Mouse (Mus musculus) MEL (cell line): ENCODE data around the gene Pmf1. TPM values are rescaled to one million over a fixed set of nuclear protein-coding genes. Genes with fewer than 3 reads are reported as not detected.

ENCODE experiments used
- DNase-seq: peaks from one replicate; pipeline ENCODE4 v3.0.0; 2011; ENCODE audit warnings: low read depth, low spot score
- H3K27ac ChIP-seq: 2 replicates; pipeline ENCODE4 v1.5.1; 2012; ENCODE audit warnings: low read depth, mild to moderate bottlenecking, control low read depth, low read length, moderate library complexity; ENCODE audit not compliant: control insufficient read depth
- H3K27me3 ChIP-seq, 2 experiments: fragments of 150-350 bp in 1 of 2; sonication (generic) in 1 of 2; 2 replicates each; pipeline ENCODE4 v1.6.1; 2012; ENCODE audit warnings: low read length in 2 of 2, mild to moderate bottlenecking in 2 of 2, improper control_type of control experiment in 1 of 2, moderate library complexity in 1 of 2; ENCODE audit not compliant: insufficient read depth in 2 of 2, control insufficient read depth in 1 of 2
- H3K36me3 ChIP-seq, 2 experiments: 2 replicates each; pipeline ENCODE4 v1.6.1; 2012 to 2014; ENCODE audit warnings: low read length in 2 of 2, improper control_type of control experiment in 1 of 2, inconsistent platforms in 1 of 2, mild to moderate bottlenecking in 1 of 2; ENCODE audit not compliant: insufficient read depth in 2 of 2, control insufficient read depth in 1 of 2
- H3K4me1 ChIP-seq, 2 experiments: fragments of 150-350 bp in 1 of 2; sonication (generic) in 1 of 2; 2 replicates each; pipeline ENCODE4 v1.6.1; 2012; ENCODE audit warnings: low read length in 2 of 2, improper control_type of control experiment in 1 of 2, mild to moderate bottlenecking in 1 of 2; ENCODE audit not compliant: insufficient read depth in 2 of 2, control insufficient read depth in 1 of 2
- H3K4me3 ChIP-seq, 2 experiments: fragments of 150-350 bp in 1 of 2; sonication (generic) in 1 of 2; 2 replicates each; pipeline ENCODE4 v1.5.1; 2012; ENCODE audit warnings: low read depth in 2 of 2, low read length in 2 of 2, mild to moderate bottlenecking in 2 of 2, moderate library complexity in 2 of 2, control low read depth in 1 of 2, improper control_type of control experiment in 1 of 2; ENCODE audit not compliant: control insufficient read depth in 1 of 2, insufficient read depth in 1 of 2
- H3K79me2 ChIP-seq: 2 replicates; pipeline ENCODE4 v1.6.1; 2012; ENCODE audit warnings: mild to moderate bottlenecking, low read length, moderate library complexity; ENCODE audit not compliant: control insufficient read depth, poor library complexity, insufficient read depth
- H3K9ac ChIP-seq: 2 replicates; pipeline ENCODE4 v1.6.1; 2012; ENCODE audit warnings: low read depth, mild to moderate bottlenecking, control low read depth, low read length, moderate library complexity; ENCODE audit not compliant: control insufficient read depth, poor library complexity, severe bottlenecking
- H3K9me3 ChIP-seq: fragments of 150-350 bp; sonication (generic); replicated peaks from 2 replicates; pipeline ENCODE4 v1.6.1; 2012; ENCODE audit warnings: mild to moderate bottlenecking, low read length, improper control_type of control experiment, moderate library complexity; ENCODE audit not compliant: insufficient read depth
- CHD1 ChIP-seq: IDR thresholded peaks from 2 replicates; pipeline ENCODE4 v1.6.1; 2012; ENCODE audit warnings: low read depth, mild to moderate bottlenecking, inconsistent platforms, low read length, improper control_type of control experiment
- CHD2 ChIP-seq: IDR thresholded peaks from 2 replicates; pipeline ENCODE4 v1.6.1; 2011; ENCODE audit warnings: low read length, improper control_type of control experiment
- EP300 ChIP-seq, 2 experiments: IDR thresholded peaks; 2 replicates each; pipeline ENCODE4 v1.6.1; 2011; ENCODE audit warnings: improper control_type of control experiment in 2 of 2, low read length in 2 of 2, low read depth in 1 of 2, mild to moderate bottlenecking in 1 of 2
- ETS1 ChIP-seq: IDR thresholded peaks from 2 replicates; pipeline ENCODE4 v1.6.1; 2012; ENCODE audit warnings: low read depth, mild to moderate bottlenecking, inconsistent platforms, low read length, improper control_type of control experiment, moderate library complexity
- GATA1 ChIP-seq: IDR thresholded peaks from 2 replicates; pipeline ENCODE4 v1.6.1; 2011; ENCODE audit warnings: low read depth, low read length, improper control_type of control experiment
- HCFC1 ChIP-seq: IDR thresholded peaks from 2 replicates; pipeline ENCODE4 v1.6.1; 2012; ENCODE audit warnings: low read depth, mild to moderate bottlenecking, inconsistent platforms, low read length, improper control_type of control experiment, moderate library complexity
- MAFK ChIP-seq: IDR thresholded peaks from 2 replicates; pipeline ENCODE4 v1.6.1; 2011; ENCODE audit warnings: low read depth, mild to moderate bottlenecking, low read length, improper control_type of control experiment, borderline replicate concordance
- MXI1 ChIP-seq: IDR thresholded peaks from 2 replicates; pipeline ENCODE4 v1.6.1; 2011; ENCODE audit warnings: mild to moderate bottlenecking, low read depth, low read length, improper control_type of control experiment
- MYB ChIP-seq: IDR thresholded peaks from 2 replicates; pipeline ENCODE4 v1.6.1; 2011; ENCODE audit warnings: mild to moderate bottlenecking, low read depth, low read length, improper control_type of control experiment
- NRF1 ChIP-seq: IDR thresholded peaks from 2 replicates; pipeline ENCODE4 v1.6.1; 2014; ENCODE audit warnings: low read depth, mild to moderate bottlenecking, inconsistent platforms, low read length, improper control_type of control experiment, moderate library complexity; ENCODE audit not compliant: poor library complexity, insufficient read depth, severe bottlenecking
- POLR2A ChIP-seq, 2 experiments: IDR thresholded peaks; 2 replicates each; pipeline ENCODE4 v1.6.1; 2011 to 2012; ENCODE audit warnings: low read length in 2 of 2, mild to moderate bottlenecking in 2 of 2, control low read depth in 1 of 2, improper control_type of control experiment in 1 of 2, low read depth in 1 of 2, moderate library complexity in 1 of 2; ENCODE audit not compliant: control insufficient read depth in 1 of 2, insufficient read depth in 1 of 2, poor library complexity in 1 of 2
- RCOR1 ChIP-seq: IDR thresholded peaks from 2 replicates; pipeline ENCODE4 v1.6.1; 2012; ENCODE audit warnings: low read depth, mild to moderate bottlenecking, inconsistent platforms, low read length, improper control_type of control experiment
- SMC3 ChIP-seq: IDR thresholded peaks from 2 replicates; pipeline ENCODE4 v1.6.1; 2011; ENCODE audit warnings: low read depth, low read length, improper control_type of control experiment
- TBP ChIP-seq: IDR thresholded peaks from 2 replicates; pipeline ENCODE4 v1.8.0; 2011; ENCODE audit warnings: low read depth, low read length, improper control_type of control experiment
- TCF12 ChIP-seq: IDR thresholded peaks from 2 replicates; pipeline ENCODE4 v1.6.1; 2014; ENCODE audit warnings: low read depth, mild to moderate bottlenecking, inconsistent platforms, low read length, improper control_type of control experiment, moderate library complexity
- USF2 ChIP-seq, 2 experiments: IDR thresholded peaks; 2 replicates each; pipeline ENCODE4 v1.6.1; 2011 to 2012; ENCODE audit warnings: improper control_type of control experiment in 2 of 2, low read length in 2 of 2, borderline replicate concordance in 1 of 2, inconsistent platforms in 1 of 2, low read depth in 1 of 2, mild to moderate bottlenecking in 1 of 2; ENCODE audit not compliant: insufficient read depth in 1 of 2
- ZNF384 ChIP-seq: IDR thresholded peaks from 2 replicates; pipeline ENCODE4 v1.6.1; 2012; ENCODE audit warnings: low read depth, mild to moderate bottlenecking, inconsistent platforms, low read length, improper control_type of control experiment
- polyA plus RNA-seq, 2 experiments: library from polyadenylated mRNA; stranded (reverse) in 1 of 2; unstranded in 1 of 2; fragments of >175 nt in 1 of 2; fragments of >200 nt in 1 of 2; gene quantifications; 2 replicates each; pipeline versions ENCODE4 v1.2.1 to v1.2.4; 2012; ENCODE audit warnings: low replicate concordance in 2 of 2, low read depth in 1 of 2; ENCODE audit not compliant: insufficient read length in 2 of 2, insufficient read depth in 1 of 2, missing spikeins in 1 of 2
- total RNA-seq: library from RNA; depleted of rRNA; stranded (reverse); fragments of 300-350 nt; gene quantifications from 2 replicates; pipeline ENCODE4 v1.2.3, GENCODE M21; 2012

The Pmf1 gene
- total and polyA plus RNA-seq, 3 experiments: 144 to 357 TPM; not detected in 1

DNA sequence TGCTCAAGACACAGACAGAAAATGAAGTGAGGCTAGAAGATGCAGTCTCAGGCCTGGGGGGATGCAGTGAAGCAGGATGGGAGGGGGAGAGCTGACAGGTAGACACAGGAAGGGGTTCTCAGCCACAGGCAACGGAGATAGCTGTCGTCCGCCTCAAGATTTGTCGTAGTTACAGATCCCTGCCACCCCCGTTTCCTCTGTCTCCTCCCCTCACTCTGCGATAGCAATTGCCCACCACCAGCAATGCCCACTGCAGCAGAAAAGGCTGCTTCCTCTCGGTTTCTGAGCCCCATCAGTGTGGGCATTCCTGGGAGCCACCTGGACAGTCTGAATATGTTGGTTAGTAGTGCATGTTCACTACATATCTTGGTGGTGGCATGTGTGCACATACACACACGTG lies 43.2 kb upstream of the Pmf1 start:
- H3K27ac ChIP-seq: peak overlapping the region; percentile 67; the same call in 1 of the 2 replicates
- no peaks in the 10 kb centered on the region for H3K9me3 ChIP-seq
- H3K27me3 ChIP-seq: no peaks in the 10 kb centered on the region
- H3K4me3 ChIP-seq: no peak overlapping the region
- no peak overlapping the region for H3K9ac ChIP-seq
- H3K36me3 ChIP-seq: peaks cover 0 to 34% of the 10 kb centered on the region in 2 experiments; a peak in 2 of 4 replicates
- no peaks in the 10 kb centered on the region for H3K79me2 ChIP-seq
- TF ChIP-seq MYB (no peak), TCF12 (no peak), ETS1 (no peak), USF2 (IDR thresholded peaks at IDR 0.05; ENCODE audit: borderline replicate concordance in 1 of 2, insufficient read depth in 1 of 2, low read depth in 1 of 2, low read length in 2 of 2) (no peak), HCFC1 (no peak), GATA1 (no peak), NRF1 (no peak), SMC3 (no peak), CHD2 (no peak), CHD1 (no peak), MXI1 (no peak), TBP (no peak), EP300 (IDR thresholded peaks at IDR 0.05; ENCODE audit: low read depth in 1 of 2, low read length in 2 of 2) (no peak)
- TF ChIP-seq, all 39 proteins: peak for 0
- DNase-seq: no peak
- peaks cover 12 to 43% of the 10 kb centered on the region in 2 experiments; a peak in 3 of 4 replicates for H3K4me1 ChIP-seq

DNA sequence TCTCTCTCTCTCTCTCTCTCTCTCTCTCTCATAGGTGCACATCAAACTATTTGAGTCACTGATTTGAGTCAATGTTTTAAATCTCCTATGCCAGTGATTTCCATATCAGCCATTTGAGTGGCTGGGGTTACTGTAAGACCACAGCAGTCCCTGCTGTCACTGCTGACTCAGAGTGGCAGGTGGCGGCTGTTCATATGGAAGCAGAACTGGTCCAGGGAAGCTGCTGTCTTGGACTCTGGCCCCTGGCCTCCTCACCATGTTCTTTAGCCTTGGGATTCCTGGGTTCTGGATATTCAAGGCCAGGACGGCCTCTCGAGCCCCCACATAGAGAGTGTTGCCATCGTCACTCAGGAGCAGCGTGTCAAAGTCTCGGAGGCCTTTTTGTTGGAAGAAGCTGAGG lies 42.6 kb upstream of the Pmf1 start:
- TF ChIP-seq RCOR1 (0 out of 2 replicates have a peak, but pooled peaks have one; percentile 7), ZNF384 (no peak), POLR2A (IDR thresholded peaks at IDR 0.05; ENCODE audit: control insufficient read depth in 1 of 2, insufficient read depth in 1 of 2, low read depth in 1 of 2, low read length in 2 of 2, poor library complexity in 1 of 2) (no peak), MAFK (no peak)
- no peak for DNase-seq
- Histone ChIP-seq H3K27ac (no peak overlapping the region), H3K79me2 (no peaks in the 10 kb centered on the region), H3K27me3 (no peaks in the 10 kb centered on the region), H3K4me1 (peaks cover 14 to 47% of the 10 kb centered on the region in 2 experiments; a peak in 3 of 4 replicates), H3K4me3 (no peak overlapping the region), H3K36me3 (peaks cover 0 to 34% of the 10 kb centered on the region in 2 experiments; a peak in 2 of 4 replicates), H3K9ac (no peak overlapping the region), H3K9me3 (no peaks in the 10 kb centered on the region)
